Mouse (Mus musculus) gonadal fat pad, adult 2 months (tissue): ENCODE measurements around the gene Ptgir. TPM values are rescaled to one million over a fixed set of nuclear protein-coding genes. Genes with fewer than 3 reads are reported as not detected.

Source experiments
- DNase-seq: peaks from one replicate; pipeline ENCODE4 v3.0.0-alpha.2; 2012; ENCODE audit warnings: low read depth
- polyA plus RNA-seq: library from polyadenylated mRNA; depleted of rRNA; stranded (reverse); fragments of >200 nt; gene quantifications from 2 replicates; pipeline ENCODE4 v1.2.3, GENCODE M21; 2012

Ptgir gene
- polyA plus RNA-seq, 1 experiment = 6.2 TPM

DNA sequence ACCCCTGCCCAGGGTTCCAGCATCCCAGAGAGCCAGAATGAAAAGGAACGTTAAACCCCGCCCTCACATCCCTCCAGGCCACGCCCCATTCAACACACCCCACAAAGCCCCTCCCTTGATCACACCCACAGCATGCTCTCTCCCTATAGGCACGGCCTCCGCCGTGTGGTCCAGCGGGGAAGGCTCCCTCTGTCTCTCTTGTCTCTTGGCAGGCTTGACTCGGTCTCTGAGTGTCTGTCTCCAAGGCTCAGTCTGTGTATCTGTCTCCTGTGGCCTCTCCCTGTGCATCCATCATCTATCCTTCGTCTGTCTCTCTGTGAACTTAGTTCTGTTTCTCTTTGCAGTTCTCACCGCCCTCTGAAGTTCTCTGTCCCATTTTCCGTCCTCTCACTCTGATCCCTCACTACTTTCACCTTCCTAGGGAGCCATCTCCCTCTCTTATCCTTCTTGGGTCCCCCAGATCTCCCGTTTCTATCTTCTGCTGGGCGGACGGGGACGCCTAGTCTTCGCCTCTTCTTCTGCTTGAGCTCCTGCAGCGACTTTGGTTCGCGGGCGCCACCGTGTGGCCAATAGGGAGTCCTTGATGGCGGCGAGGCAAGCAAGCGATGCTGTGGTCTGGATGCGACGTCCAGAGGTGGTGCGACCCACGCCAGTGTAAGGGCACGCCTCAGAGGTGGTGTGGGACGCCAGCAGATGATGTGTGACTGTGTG lies 14.5 kb upstream of the Ptgir start, which contains the start of gene Gng8:
Gene Gng8 (plus strand): TSS at position 146 of the 711 bp plus-strand sequence.
- no peak for DNase-seq

GRCm38 (mm10) chr7:16892352-16892730 lies 13.9 kb upstream of the Ptgir start:
- DNase-seq = no peak

DNA sequence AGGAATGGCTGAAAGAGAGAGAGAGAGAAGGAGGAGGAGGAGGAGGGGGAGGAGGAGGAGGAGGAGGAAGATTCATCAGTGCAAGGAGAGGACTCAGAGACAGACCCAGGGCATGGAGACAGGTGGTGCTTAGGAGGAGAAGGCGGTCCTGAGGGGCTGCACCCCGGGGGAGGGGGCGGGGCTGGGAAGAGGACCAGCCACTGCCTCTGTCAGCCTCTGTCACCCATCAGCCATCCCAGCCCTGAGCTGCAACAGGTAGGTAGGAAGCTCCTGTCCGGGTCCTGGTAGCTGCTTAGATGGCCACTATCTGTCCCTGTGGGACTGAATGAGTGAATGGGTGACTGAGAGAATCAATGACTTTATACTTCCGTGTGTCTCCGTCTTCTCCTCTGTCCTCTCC lies 12.7 kb upstream of the Ptgir start:
- DNase-seq = no peak

DNA sequence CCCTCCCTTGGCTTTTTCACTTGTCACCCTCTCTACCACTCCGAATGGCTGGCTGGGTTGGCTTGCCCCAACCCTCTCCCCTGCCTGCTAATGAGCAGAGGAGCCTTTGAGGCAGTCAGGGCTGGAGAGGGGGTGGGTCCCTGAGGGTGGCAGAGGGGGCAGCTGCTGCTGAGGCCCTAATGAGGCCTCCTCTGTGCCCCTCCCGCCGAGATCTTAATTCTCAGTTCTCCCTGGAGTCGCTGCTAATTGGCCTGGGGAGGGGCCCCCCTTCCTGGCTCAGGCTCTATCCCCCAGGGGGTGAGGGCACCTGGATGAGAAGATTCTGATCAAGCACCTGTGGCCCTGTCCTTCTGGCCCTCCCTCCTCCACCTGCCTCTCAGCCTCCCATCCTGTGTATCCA lies 12.0 kb upstream of the Ptgir start:
- no peak for DNase-seq

- no peak for DNase-seq
Observed at GRCm38 (mm10) chr7:16895000-16895399, 11.3 kb upstream of the Ptgir start.

GRCm38 (mm10) chr7:16895511-16895910 lies 10.8 kb upstream of the Ptgir start:
- DNase-seq = no peak

DNA sequence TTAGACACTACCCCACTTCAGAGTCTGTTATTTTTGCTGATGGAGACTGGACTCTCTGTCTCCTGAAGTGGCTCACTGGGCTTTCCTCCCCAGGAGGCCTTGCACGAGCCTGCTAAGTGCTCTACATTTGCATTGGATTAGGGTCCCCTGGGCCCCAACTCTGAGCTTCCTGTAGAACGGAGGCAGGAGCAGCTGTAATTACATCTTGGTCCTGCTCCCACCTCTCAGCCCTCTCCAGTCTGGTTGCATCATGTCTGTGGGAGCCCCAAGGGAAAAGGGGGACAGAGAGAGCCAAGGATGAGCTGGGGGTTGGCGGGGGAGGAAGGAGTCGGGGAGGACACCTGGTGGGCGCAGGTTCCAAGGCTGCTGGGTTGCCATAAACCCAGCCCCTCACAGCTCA lies 5.8 kb upstream of the Ptgir start:
- DNase-seq = no peak

- no peak for DNase-seq
Observed at GRCm38 (mm10) chr7:16903439-16903955, 2.8 kb upstream of the Ptgir start.

GRCm38 (mm10) chr7:16904120-16904675 lies 2.1 kb upstream of the Ptgir start:
- DNase-seq = no peak

GRCm38 (mm10) chr7:16905491-16906021 lies 734 bp upstream of the Ptgir start:
- DNase-seq = no peak

DNA sequence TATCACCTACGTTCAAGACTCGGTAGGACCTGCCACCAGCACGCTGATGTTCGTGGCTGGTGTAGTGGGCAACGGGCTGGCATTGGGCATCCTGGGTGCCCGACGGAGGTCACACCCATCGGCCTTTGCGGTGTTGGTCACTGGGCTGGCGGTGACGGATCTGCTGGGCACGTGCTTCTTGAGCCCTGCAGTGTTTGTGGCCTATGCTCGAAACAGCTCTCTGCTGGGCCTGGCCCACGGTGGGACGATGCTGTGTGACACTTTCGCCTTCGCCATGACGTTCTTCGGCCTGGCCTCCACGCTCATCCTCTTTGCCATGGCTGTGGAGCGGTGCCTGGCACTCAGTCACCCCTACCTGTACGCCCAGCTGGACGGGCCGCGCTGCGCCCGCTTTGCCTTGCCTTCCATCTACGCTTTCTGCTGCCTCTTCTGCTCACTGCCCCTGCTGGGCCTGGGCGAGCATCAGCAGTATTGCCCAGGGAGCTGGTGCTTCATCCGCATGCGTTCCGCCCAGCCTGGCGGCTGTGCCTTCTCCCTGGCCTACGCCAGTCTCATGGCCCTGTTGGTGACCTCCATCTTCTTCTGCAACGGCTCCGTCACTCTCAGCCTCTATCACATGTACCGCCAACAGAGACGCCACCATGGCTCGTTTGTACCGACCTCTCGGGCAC lies 734 bp downstream of the Ptgir start:
- no peak for DNase-seq

- DNase-seq = no peak
Observed at GRCm38 (mm10) chr7:16907842-16908241, 1.6 kb downstream of the Ptgir start.

- no peak for DNase-seq
Observed at GRCm38 (mm10) chr7:16908367-16908766, 2.1 kb downstream of the Ptgir start.

- no peak for DNase-seq
Observed at GRCm38 (mm10) chr7:16908859-16909258, 2.6 kb downstream of the Ptgir start.

GRCm38 (mm10) chr7:16909909-16910308 lies 3.6 kb downstream of the Ptgir start:
- DNase-seq = no peak

DNA sequence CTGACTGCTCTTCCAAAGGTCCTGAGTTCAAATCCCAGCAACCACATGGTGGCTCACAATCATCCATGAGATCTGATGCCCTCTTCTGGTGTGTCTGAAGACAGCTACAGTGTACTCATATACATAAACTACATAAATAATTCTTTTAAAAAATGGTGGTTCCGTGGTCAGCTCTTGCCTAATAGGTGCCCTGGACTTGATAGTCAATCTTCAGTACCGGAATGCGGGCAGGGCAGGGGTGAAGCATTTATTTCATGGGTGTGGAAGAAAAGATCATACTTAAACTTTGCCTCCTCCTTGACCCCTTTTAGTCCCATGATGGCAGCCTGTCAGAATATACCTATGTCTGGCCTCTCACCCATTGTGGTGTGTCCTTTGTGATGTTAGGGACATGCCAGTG lies 5.6 kb downstream of the Ptgir start:
- no peak for DNase-seq

DNA sequence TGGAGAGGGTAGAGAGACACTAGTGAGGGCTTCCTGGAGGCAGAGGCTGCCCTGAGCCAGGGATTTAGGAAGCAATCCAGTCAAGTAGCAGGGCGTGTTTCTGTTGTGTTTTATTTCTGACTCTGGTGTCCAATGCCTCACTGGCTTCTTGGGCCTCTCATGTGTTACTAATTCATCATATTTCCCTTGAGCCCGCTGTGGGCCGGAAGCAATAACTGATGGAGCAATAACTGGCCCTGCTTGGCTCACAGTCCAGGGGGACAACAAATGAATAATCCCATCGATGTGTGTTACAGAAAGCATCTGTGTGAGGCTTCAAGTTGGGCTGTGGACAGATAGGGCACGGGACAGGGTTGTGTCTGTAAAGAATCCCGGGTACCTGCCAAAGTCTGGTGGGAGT lies 6.1 kb downstream of the Ptgir start:
- DNase-seq = no peak

GRCm38 (mm10) chr7:16913806-16914452 lies 7.6 kb downstream of the Ptgir start:
- no peak for DNase-seq

GRCm38 (mm10) chr7:16914453-16915343 lies 8.4 kb downstream of the Ptgir start:
- no peak for DNase-seq

- DNase-seq = no peak
Observed at GRCm38 (mm10) chr7:16915461-16916340, 9.4 kb downstream of the Ptgir start.
